Mouse (Mus musculus) CH12.LX (cell line): ENCODE measurements around the gene Cipc.

Source experiments
- CTCF ChIP-seq, 2 experiments: IDR thresholded peaks in 1 of 2; conservative IDR thresholded peaks in 1 of 2; 2 replicates each; pipeline ENCODE4 v1.5.1; 2011 to 2012; ENCODE audit warnings: low read depth in 2 of 2, low read length in 2 of 2, improper control_type of control experiment in 1 of 2, inconsistent platforms in 1 of 2, mild to moderate bottlenecking in 1 of 2, moderate library complexity in 1 of 2
- NRF1 ChIP-seq: IDR thresholded peaks from 2 replicates; pipeline ENCODE4 v1.6.1; 2014; ENCODE audit warnings: low read depth, mild to moderate bottlenecking, inconsistent platforms, low read length, improper control_type of control experiment, moderate library complexity
- POLR2A ChIP-seq: IDR thresholded peaks from 2 replicates; pipeline ENCODE4 v1.6.1; 2011; ENCODE audit warnings: low read depth, mild to moderate bottlenecking, improper control_type of control experiment, low read length
- USF1 ChIP-seq: IDR thresholded peaks from 2 replicates; pipeline ENCODE4 v1.6.1; 2014; ENCODE audit warnings: low read depth, mild to moderate bottlenecking, inconsistent platforms, low read length, improper control_type of control experiment
- USF2 ChIP-seq: conservative IDR thresholded peaks from 2 replicates; pipeline ENCODE4 v1.6.1; 2011; ENCODE audit warnings: low read depth, low read length, improper control_type of control experiment

- TF ChIP-seq POLR2A (no peak), NRF1 (no peak), CTCF (conservative IDR thresholded peaks at IDR 0.05 in 1 of 2, IDR thresholded peaks at IDR 0.05 in 1 of 2; ENCODE audit: low read depth in 2 of 2, low read length in 2 of 2) (no peak), USF2 (no peak), USF1 (no peak)
These were observed 28.9 kb downstream of the Cipc start for GRCm38 (mm10) chr12:86975761-86976160.
